Mouse (Mus musculus) CH12.LX (cell line): ENCODE data around the gene Nrap. TPM values are rescaled to one million over a fixed set of nuclear protein-coding genes. Genes with fewer than 3 reads are reported as not detected.

ENCODE experiments used
- DNase-seq: peaks from one replicate; pipeline ENCODE4 v3.0.0-alpha.2; 2013; ENCODE audit errors: extremely low read depth
- H3K27ac ChIP-seq: 2 replicates; pipeline ENCODE4 v1.5.1; 2012; ENCODE audit warnings: low read depth, mild to moderate bottlenecking, control low read depth, moderate library complexity; ENCODE audit not compliant: insufficient read depth
- H3K27me3 ChIP-seq: replicated peaks from 2 replicates; pipeline ENCODE3; 2012; ENCODE audit warnings: inconsistent platforms
- H3K36me3 ChIP-seq, 2 experiments: replicated peaks in 1 of 2; 2 replicates each; pipeline versions ENCODE3 to v1.6.1; 2012; ENCODE audit warnings: inconsistent platforms in 1 of 2, low read length in 1 of 2, mild to moderate bottlenecking in 1 of 2, mixed read lengths in 1 of 2, moderate library complexity in 1 of 2; ENCODE audit not compliant: control insufficient read depth in 1 of 2, insufficient read depth in 1 of 2
- H3K4me1 ChIP-seq, 2 experiments: 2 replicates each; pipeline ENCODE4 v1.6.1; 2012; ENCODE audit warnings: inconsistent platforms in 1 of 2, moderate library complexity in 1 of 2; ENCODE audit not compliant: insufficient read depth in 2 of 2, control insufficient read depth in 1 of 2
- H3K4me2 ChIP-seq: 2 replicates; pipeline ENCODE4 v1.6.1; 2012; ENCODE audit warnings: low read depth, mild to moderate bottlenecking, control low read depth; ENCODE audit not compliant: poor library complexity, insufficient read depth, severe bottlenecking
- H3K4me3 ChIP-seq, 3 experiments: fragments of 150-350 bp in 1 of 3; sonication (generic) in 1 of 3; replicated peaks in 1 of 3; 2 replicates each; pipeline versions ENCODE3 to v1.5.1; 2011 to 2012; ENCODE audit warnings: low read depth in 2 of 3, low read length in 2 of 3, mild to moderate bottlenecking in 2 of 3, moderate library complexity in 2 of 3, control low read depth in 1 of 3, improper control_type of control experiment in 1 of 3, inconsistent platforms in 1 of 3, mixed read lengths in 1 of 3; ENCODE audit not compliant: poor library complexity in 1 of 3
- H3K79me2 ChIP-seq: replicated peaks from 2 replicates; pipeline ENCODE4 v1.6.1; 2012; ENCODE audit warnings: mild to moderate bottlenecking, moderate library complexity; ENCODE audit not compliant: control insufficient read depth, poor library complexity, insufficient read depth, severe bottlenecking; ENCODE audit errors: extremely low read depth
- H3K9ac ChIP-seq: 2 replicates; pipeline ENCODE4 v1.6.1; 2012; ENCODE audit warnings: low read depth, mild to moderate bottlenecking, control low read depth, moderate library complexity; ENCODE audit not compliant: insufficient read depth
- H3K9me3 ChIP-seq: replicated peaks from 2 replicates; pipeline ENCODE3; 2012; ENCODE audit warnings: low read length, inconsistent platforms, mixed read lengths
- BHLHE40 ChIP-seq: IDR thresholded peaks from 2 replicates; pipeline ENCODE4 v1.6.1; 2011; ENCODE audit warnings: mild to moderate bottlenecking, low read depth, low read length, improper control_type of control experiment
- CHD1 ChIP-seq: IDR thresholded peaks from 2 replicates; pipeline ENCODE4 v1.6.1; 2012; ENCODE audit warnings: low read depth, low read length, improper control_type of control experiment, inconsistent platforms
- CHD2 ChIP-seq: IDR thresholded peaks from 2 replicates; pipeline ENCODE4 v1.6.1; 2011; ENCODE audit warnings: low read length, improper control_type of control experiment
- ELF1 ChIP-seq: IDR thresholded peaks from 2 replicates; pipeline ENCODE4 v1.6.1; 2014; ENCODE audit warnings: low read depth, mild to moderate bottlenecking, inconsistent platforms, low read length, improper control_type of control experiment
- ETS1 ChIP-seq: conservative IDR thresholded peaks from 2 replicates; pipeline ENCODE4 v1.6.1; 2012; ENCODE audit warnings: low read depth, mild to moderate bottlenecking, inconsistent platforms, low read length, improper control_type of control experiment, moderate library complexity
- JUN ChIP-seq: IDR thresholded peaks from 2 replicates; pipeline ENCODE4 v1.6.1; 2011; ENCODE audit warnings: low read depth, mild to moderate bottlenecking, low read length, improper control_type of control experiment, moderate library complexity; ENCODE audit not compliant: insufficient read depth
- JUND ChIP-seq: conservative IDR thresholded peaks from 2 replicates; pipeline ENCODE4 v1.6.1; 2011; ENCODE audit warnings: low read depth, low read length, improper control_type of control experiment
- MAZ ChIP-seq: IDR thresholded peaks from 2 replicates; pipeline ENCODE4 v1.6.1; 2012; ENCODE audit warnings: low read depth, mild to moderate bottlenecking, inconsistent platforms, low read length, improper control_type of control experiment, moderate library complexity
- MYC ChIP-seq: IDR thresholded peaks from 2 replicates; pipeline ENCODE4 v1.6.1; 2011; ENCODE audit warnings: low read depth, mild to moderate bottlenecking, improper control_type of control experiment, low read length
- NELFE ChIP-seq: IDR thresholded peaks from 2 replicates; pipeline ENCODE4 v1.6.1; 2011; ENCODE audit warnings: low read depth, low read length, improper control_type of control experiment
- PAX5 ChIP-seq: IDR thresholded peaks from 2 replicates; pipeline ENCODE4 v1.6.1; 2012; ENCODE audit warnings: low read length, inconsistent platforms, mixed read lengths
- RAD21 ChIP-seq: IDR thresholded peaks from 2 replicates; pipeline ENCODE4 v1.6.1; 2011; ENCODE audit warnings: low read depth, mild to moderate bottlenecking, low read length, improper control_type of control experiment, moderate library complexity
- USF2 ChIP-seq: conservative IDR thresholded peaks from 2 replicates; pipeline ENCODE4 v1.6.1; 2011; ENCODE audit warnings: low read depth, low read length, improper control_type of control experiment
- ZMIZ1 ChIP-seq: IDR thresholded peaks from 2 replicates; pipeline ENCODE4 v1.6.1; 2012; ENCODE audit warnings: low read depth, mild to moderate bottlenecking, inconsistent platforms, low read length, improper control_type of control experiment
- ZNF384 ChIP-seq: IDR thresholded peaks from 2 replicates; pipeline ENCODE4 v1.6.1; 2012; ENCODE audit warnings: low read depth, low read length, improper control_type of control experiment, inconsistent platforms
- dilution Hi-C: fragments of 300-500 bp; cut with MboI; formaldehyde crosslinking; loops from 2 replicates; pipeline ENCODE4 v1.14.3; 2020; ENCODE audit warnings: low sequenced_read_pairs; ENCODE audit not compliant: extremely low pct_unique_long_range_greater_than_20kb, extremely low pct_ligation_motif_present
- in situ Hi-C: fragments of 300-500 bp; cut with MboI; formaldehyde crosslinking; loops from 3 replicates; pipeline ENCODE4 v1.14.3; 2019; ENCODE audit warnings: low sequenced_read_pairs, low pct_ligation_motif_present, low pct_unique_long_range_greater_than_20kb, mixed read lengths
- polyA plus RNA-seq: library from polyadenylated mRNA; unstranded; fragments of >175 nt; gene quantifications from 2 replicates; pipeline ENCODE4 v1.2.1, GENCODE M21; 2012; ENCODE audit warnings: low read depth; ENCODE audit not compliant: insufficient read length
- total RNA-seq, 2 experiments: library from RNA; depleted of rRNA; stranded (reverse); fragments of 300-350 nt in 1 of 2; fragments of >200 nt in 1 of 2; gene quantifications; 2 replicates each; pipeline ENCODE4 v1.2.3; 2012 to 2014

Gene Nrap
- total and polyA plus RNA-seq, 3 experiments = 0.04 to 1.5 (median 0.17) TPM

DNA sequence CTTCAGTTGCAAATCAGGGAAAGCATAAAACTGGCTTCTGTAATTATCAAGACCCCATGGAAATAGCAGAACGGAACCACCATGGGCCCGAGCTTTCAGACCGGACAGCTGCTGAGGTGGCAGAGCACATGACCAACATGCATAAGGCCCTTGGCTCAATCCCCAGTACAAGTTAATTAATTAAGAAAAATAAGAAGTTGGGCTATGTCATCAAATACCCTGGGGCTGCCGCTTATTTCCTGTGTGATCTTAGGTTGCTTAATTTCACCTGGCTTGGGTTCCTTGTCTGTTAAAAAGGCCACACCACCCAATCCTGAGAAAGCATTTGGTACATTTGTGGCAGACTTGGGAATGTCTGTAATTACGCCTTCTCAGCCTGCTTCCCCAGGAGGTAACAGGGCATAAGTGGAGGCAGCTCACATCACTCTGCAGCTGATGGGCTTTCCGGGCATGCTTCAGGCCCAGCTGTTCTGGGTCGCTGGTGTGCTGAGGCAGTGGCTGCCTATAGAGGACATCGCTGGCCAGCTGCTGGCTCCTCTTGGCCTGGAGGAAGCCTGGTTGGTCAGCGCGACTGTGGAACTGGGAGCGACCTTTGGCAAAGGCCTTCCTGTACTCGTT lies 68.4 kb downstream of the Nrap start:
- dilution Hi-C loops (no loop called here), in situ Hi-C loops (no loop called here)

GRCm38 (mm10) chr19:56320186-56320860 lies 69.5 kb downstream of the Nrap start:
- H3K4me1 ChIP-seq = no peaks in the 10 kb centered on the region
- H3K9ac ChIP-seq = no peak overlapping the region
- no peak overlapping the region for H3K4me2 ChIP-seq
- H3K27ac ChIP-seq = no peak overlapping the region
- no peak for DNase-seq
- in situ Hi-C loops = no loop called here
- H3K4me3 ChIP-seq = no peak overlapping the region
- peaks cover 81% of the 10 kb centered on the region for H3K27me3 ChIP-seq
- H3K36me3 ChIP-seq = no peaks in the 10 kb centered on the region
- no peaks in the 10 kb centered on the region for H3K9me3 ChIP-seq
- TF ChIP-seq CHD2 (no peak), BHLHE40 (no peak), JUN (no peak)
- no peaks in the 10 kb centered on the region for H3K79me2 ChIP-seq
- dilution Hi-C loops = no loop called here

More for the DNA sequence above, 68.4 kb downstream of the Nrap start:
- H3K4me1 ChIP-seq = no peaks in the 10 kb centered on the region
- no peak overlapping the region for H3K9ac ChIP-seq
- no peak for DNase-seq
- no peaks in the 10 kb centered on the region for H3K36me3 ChIP-seq
- no peaks in the 10 kb centered on the region for H3K9me3 ChIP-seq
- TF ChIP-seq ZNF384 (no peak), MYC (no peak), NELFE (no peak), CHD2 (no peak), MAZ (no peak), PAX5 (no peak), JUND (no peak), ETS1 (no peak), ELF1 (no peak), USF2 (no peak), RAD21 (no peak), ZMIZ1 (no peak), BHLHE40 (no peak), CHD1 (no peak)
- H3K27ac ChIP-seq = no peak overlapping the region
- no peaks in the 10 kb centered on the region for H3K79me2 ChIP-seq
- H3K4me3 ChIP-seq = no peak overlapping the region
- H3K4me2 ChIP-seq = no peak overlapping the region
- peaks cover 82% of the 10 kb centered on the region for H3K27me3 ChIP-seq
